In the genomic region with DNA sequence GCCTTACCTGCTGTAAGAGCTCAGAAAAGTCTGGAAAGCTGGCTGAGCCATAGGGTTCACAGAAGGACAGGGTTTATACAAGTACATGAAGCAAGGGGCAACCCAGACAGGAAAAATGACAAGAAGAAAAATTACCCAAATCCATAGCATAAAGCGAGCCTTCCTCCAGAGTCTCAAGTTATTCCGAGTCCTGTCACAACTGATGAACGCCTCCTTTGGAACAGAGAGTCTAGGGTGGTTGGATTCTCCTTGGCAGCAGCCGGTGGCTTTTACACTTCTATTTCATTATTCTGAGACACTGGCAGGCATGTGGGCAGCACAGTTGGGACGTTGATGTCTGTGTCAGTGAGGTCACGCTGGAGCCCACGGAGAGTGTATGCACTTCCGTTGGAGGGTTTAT, we compare ENCODE assay signal across 10 mouse cellular contexts.
"Had no signal": no experiment of that assay in that cellular context is flagged by ENCODE, and none has a peak within 500 bp of the region (broad histone marks: within the 10 kb centered on the region; RNA-seq: fewer than 3 reads in every experiment).

No protein-coding gene starts in this region.

- DNase-seq: left cerebral cortex, postnatal 4 days; liver; liver, embryonic 13.5 days; liver, postnatal 0 days; lung, adult 2 months; lung, postnatal 10 days; lung, postnatal 14 days; lung, postnatal 4 days had no signal

- ATAC-seq: liver, embryonic 12.5 days; liver, postnatal 0 days; lung, postnatal 0 days had no signal
